ENCODE assay signal across 12 mouse cellular contexts in the genomic region with DNA sequence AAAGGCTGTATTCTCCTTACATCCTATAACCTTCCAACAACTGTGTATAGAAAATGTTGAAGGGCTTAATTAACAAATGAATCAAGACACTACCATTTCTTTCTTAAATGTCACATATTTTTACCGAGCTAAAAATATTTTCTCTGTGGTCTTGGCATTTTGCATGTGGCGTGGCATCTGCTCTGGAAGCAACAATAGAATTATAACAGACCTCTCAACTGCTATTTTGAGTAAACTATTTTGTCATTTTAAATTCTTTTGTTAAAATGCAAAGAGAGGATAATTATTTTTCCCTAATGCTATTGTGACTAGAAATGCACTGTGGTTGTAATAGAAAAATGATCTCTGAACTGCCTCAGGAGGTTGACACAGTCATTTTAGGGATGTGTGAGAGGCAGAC.
"Had no signal": no experiment of that assay in that cellular context is flagged by ENCODE, and none has a peak within 500 bp of the region (broad histone marks: within the 10 kb centered on the region; RNA-seq: fewer than 3 reads in every experiment).

No protein-coding gene starts in this region.

- H3K27me3 ChIP-seq: liver, embryonic 13.5 days had no signal

- DNase-seq: kidney, postnatal 25 days; layer of hippocampus, postnatal 36 days; liver, embryonic 13.5 days; lung, adult 2 months; lung, postnatal 14 days; lung, postnatal 4 days; midbrain, embryonic 14.5 days; thymus, adult 18-20 months; thymus, postnatal 36 days had no signal

- H3K9ac ChIP-seq: liver, embryonic 13.5 days had no signal

- H3K27ac ChIP-seq: kidney, postnatal 0 days; liver, embryonic 13.5 days had no signal

- H3K36me3 ChIP-seq: liver, embryonic 13.5 days had no signal

- H3K4me3 ChIP-seq: left cerebral cortex, adult 2 months; liver, embryonic 13.5 days had no signal

- H3K9me3 ChIP-seq: liver, embryonic 13.5 days had no signal

- H3K4me2 ChIP-seq: liver, embryonic 13.5 days; midbrain, embryonic 11.5 days had no signal

- H3K4me1 ChIP-seq: liver, embryonic 13.5 days had no signal
